Mouse (Mus musculus): Measurements from ENCODE around the gene Acr. TPM values are rescaled to one million over a fixed set of nuclear protein-coding genes. Genes with fewer than 3 reads are reported as not detected.

Acr gene
- polyA plus RNA-seq, 1 experiment from 2014 or later: not detected

DNA sequence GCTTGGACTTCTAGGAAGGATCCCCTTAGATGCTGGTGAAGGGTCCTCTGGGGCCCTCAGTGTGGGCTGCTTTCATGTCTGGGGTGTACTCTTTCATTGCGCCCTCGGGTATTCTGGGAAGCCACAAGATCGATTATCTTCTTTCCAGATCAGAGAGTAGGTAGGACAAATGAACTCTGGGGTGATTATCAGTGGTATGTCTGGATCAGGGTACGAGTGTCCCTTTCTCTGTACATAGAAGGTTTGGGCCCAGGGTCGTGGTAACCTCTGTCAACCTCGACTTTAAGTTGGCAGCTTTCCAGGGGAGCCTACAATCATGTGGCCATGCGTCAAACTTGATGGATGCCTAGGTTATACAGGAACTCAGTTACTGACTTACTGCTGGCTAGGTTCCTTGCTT lies 42.2 kb upstream of the Acr start:
- DNase-seq (ENCODE audit: low spot score) (no peak), ATAC-seq (replicated peaks; ENCODE audit: insufficient number of reproducible peaks, low FRiP score, low TSS enrichment, low read depth) (no peak)
- Histone ChIP-seq H3K4me1 (ENCODE audit: control insufficient read depth, insufficient read depth, low read length) (no peaks in the 10 kb centered on the region), H3K9ac (replicated peaks; ENCODE audit: low read length) (no peak overlapping the region), H3K27ac (replicated peaks; ENCODE audit: low read depth, low read length) (no peak overlapping the region), H3K9me3 (replicated peaks; ENCODE audit: control insufficient read depth, low read length) (no peaks in the 10 kb centered on the region), H3K4me3 (ENCODE audit: low read depth, low read length) (no peak overlapping the region), H3K36me3 (replicated peaks; ENCODE audit: control insufficient read depth, insufficient read depth, low read depth, low read length) (no peaks in the 10 kb centered on the region), H3K27me3 (ENCODE audit: control insufficient read depth, insufficient read depth, low read length) (peaks cover 2% of the 10 kb centered on the region; the same call in 1 of the 2 replicates), H3K4me2 (ENCODE audit: low read depth, low read length) (no peak overlapping the region)
- 77% methylated on average over 7 of the region's 7 CpGs for WGBS

DNA sequence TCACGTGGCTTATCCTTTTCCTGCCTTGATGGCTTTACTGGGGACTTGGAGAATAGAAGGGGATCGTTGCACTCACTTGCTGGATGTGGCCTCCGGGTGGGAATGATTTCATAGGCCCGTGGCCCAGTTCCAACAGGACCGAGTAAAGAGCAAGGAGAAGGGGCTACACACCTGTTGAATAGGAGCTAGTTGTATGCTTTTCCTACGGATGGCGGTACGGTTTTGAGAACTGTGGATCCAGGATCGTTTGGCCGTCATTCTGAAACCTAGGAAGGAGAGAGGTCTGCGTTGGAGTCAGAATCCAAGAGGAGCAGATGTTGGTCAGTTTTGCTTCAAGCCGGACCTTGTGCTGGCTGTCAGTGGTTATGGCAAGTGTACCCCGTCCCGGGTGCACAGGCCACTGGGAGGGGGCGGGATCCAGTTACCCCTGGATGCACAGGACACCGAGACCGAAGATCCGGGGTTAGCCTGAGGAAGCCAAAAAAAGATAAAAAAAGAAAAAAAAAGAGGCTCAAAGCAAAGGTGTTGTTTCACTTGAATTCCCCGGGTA lies 41.3 kb upstream of the Acr start:
- Histone ChIP-seq H3K36me3 (replicated peaks; ENCODE audit: control insufficient read depth, insufficient read depth, low read depth, low read length) (no peaks in the 10 kb centered on the region), H3K27me3 (ENCODE audit: control insufficient read depth, insufficient read depth, low read length) (peaks cover 2% of the 10 kb centered on the region; the same call in 1 of the 2 replicates), H3K4me1 (ENCODE audit: control insufficient read depth, insufficient read depth, low read length) (no peaks in the 10 kb centered on the region), H3K9ac (replicated peaks; ENCODE audit: low read length) (no peak overlapping the region), H3K9me3 (replicated peaks; ENCODE audit: control insufficient read depth, low read length) (no peaks in the 10 kb centered on the region), H3K27ac (replicated peaks; ENCODE audit: low read depth, low read length) (no peak overlapping the region), H3K4me3 (ENCODE audit: low read depth, low read length) (no peak overlapping the region), H3K4me2 (ENCODE audit: low read depth, low read length) (no peak overlapping the region)
- ATAC-seq (replicated peaks; ENCODE audit: insufficient number of reproducible peaks, low FRiP score, low TSS enrichment, low read depth): no peak
- no peak for DNase-seq (ENCODE audit: low spot score)
- 91% methylated on average over 19 of the region's 19 CpGs for WGBS

DNA sequence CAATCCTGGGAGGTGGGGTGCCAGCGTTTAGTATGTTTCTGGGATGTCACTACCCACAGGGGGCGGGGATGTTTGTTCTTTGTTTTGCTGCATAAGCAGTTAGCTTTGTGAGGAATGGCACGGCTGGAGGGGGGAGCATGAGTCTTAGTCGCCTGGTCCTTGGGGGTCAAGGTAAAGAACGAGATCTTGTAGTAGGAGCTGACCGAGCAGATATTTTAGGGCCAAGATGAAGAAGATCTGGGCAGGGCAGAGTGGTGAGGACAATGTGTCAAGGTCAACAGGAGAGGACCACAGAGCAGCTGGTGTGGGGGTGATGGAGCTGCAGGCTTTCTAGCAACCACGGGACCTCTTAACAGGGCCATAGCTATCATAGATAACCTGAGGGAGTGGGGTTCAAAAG lies 40.7 kb upstream of the Acr start:
- H3K27ac ChIP-seq (replicated peaks; ENCODE audit: low read depth, low read length): no peak overlapping the region
- no peaks in the 10 kb centered on the region for H3K9me3 ChIP-seq (replicated peaks; ENCODE audit: control insufficient read depth, low read length)
- H3K27me3 ChIP-seq (ENCODE audit: control insufficient read depth, insufficient read depth, low read length): no peaks in the 10 kb centered on the region; the same call in 1 of the 2 replicates
- no peaks in the 10 kb centered on the region for H3K4me1 ChIP-seq (ENCODE audit: control insufficient read depth, insufficient read depth, low read length)
- WGBS: 75% methylated on average over 7 of the region's 7 CpGs
- no peaks in the 10 kb centered on the region for H3K36me3 ChIP-seq (replicated peaks; ENCODE audit: control insufficient read depth, insufficient read depth, low read depth, low read length)
- no peak for DNase-seq (ENCODE audit: low spot score)
- no peak for ATAC-seq (replicated peaks; ENCODE audit: insufficient number of reproducible peaks, low FRiP score, low TSS enrichment, low read depth)
- H3K4me2 ChIP-seq (ENCODE audit: low read depth, low read length): no peak overlapping the region
- no peak overlapping the region for H3K4me3 ChIP-seq (ENCODE audit: low read depth, low read length)
- H3K9ac ChIP-seq (replicated peaks; ENCODE audit: low read length): no peak overlapping the region

DNA sequence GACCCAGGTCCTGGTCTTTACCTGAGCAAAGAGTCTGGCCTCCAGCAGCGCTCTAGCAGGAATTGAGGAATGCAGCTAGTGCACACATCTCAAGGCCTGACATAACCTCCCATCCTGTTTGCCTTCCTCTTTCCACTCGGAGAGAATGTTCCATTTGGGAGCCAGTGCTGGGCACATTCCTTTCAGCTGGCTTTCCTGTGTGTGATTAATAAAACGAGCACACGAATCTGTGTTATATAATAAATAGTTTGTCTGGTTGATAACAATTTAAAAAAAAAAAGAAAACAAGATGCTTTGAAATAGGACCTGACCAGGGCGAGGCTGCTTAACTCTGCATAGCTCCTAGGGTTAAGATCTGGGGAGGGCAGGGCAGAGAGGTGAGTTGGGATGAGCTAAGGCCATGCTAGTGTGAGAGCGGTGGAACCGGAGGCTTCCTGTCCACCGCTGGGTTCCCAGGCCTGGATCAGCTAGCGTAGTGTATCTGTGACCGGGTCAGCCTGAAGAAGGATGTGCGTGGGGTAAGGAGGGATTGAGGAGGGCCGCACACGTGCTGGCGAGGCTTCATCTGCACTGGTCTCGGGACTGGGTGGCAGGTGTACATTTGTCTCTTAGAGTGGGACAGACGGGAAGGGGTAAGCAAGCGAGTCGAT lies 39.8 kb upstream of the Acr start:
- H3K9me3 ChIP-seq (replicated peaks; ENCODE audit: control insufficient read depth, low read length): no peaks in the 10 kb centered on the region
- H3K9ac ChIP-seq (replicated peaks; ENCODE audit: low read length): no peak overlapping the region
- H3K27ac ChIP-seq (replicated peaks; ENCODE audit: low read depth, low read length): no peak overlapping the region
- DNase-seq (ENCODE audit: low spot score): no peak
- H3K4me2 ChIP-seq (ENCODE audit: low read depth, low read length): no peak overlapping the region
- 84% methylated on average over 18 of the region's 18 CpGs for WGBS
- no peak for ATAC-seq (replicated peaks; ENCODE audit: insufficient number of reproducible peaks, low FRiP score, low TSS enrichment, low read depth)
- H3K27me3 ChIP-seq (ENCODE audit: control insufficient read depth, insufficient read depth, low read length): no peaks in the 10 kb centered on the region; the same call in 1 of the 2 replicates
- H3K4me1 ChIP-seq (ENCODE audit: control insufficient read depth, insufficient read depth, low read length): no peaks in the 10 kb centered on the region; the same call in 1 of the 2 replicates
- H3K36me3 ChIP-seq (replicated peaks; ENCODE audit: control insufficient read depth, insufficient read depth, low read depth, low read length): no peaks in the 10 kb centered on the region
- H3K4me3 ChIP-seq (ENCODE audit: low read depth, low read length): no peak overlapping the region

DNA sequence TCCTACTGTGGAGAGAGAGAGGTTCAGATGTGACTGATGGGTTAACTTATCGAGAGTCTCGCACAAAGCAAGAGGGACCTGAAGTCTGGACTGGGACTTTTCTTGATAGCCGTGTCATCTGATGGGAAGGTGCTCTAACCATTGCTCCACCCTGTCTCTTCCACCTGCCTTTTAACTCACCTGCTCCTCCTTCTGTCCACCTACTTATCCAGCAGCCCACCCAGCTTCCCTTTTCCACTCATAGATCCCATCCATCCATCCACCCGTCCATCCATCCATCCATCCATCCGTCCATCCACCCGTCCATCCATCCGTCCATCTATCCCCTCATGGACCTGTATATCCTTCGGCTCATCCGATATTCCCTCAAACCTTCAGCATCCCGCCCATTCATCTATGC lies 39.2 kb upstream of the Acr start:
- ATAC-seq (replicated peaks; ENCODE audit: insufficient number of reproducible peaks, low FRiP score, low TSS enrichment, low read depth) (no peak), DNase-seq (ENCODE audit: low spot score) (no peak)
- Histone ChIP-seq H3K9ac (replicated peaks; ENCODE audit: low read length) (no peak overlapping the region), H3K27me3 (ENCODE audit: control insufficient read depth, insufficient read depth, low read length) (no peaks in the 10 kb centered on the region; the same call in 1 of the 2 replicates), H3K36me3 (replicated peaks; ENCODE audit: control insufficient read depth, insufficient read depth, low read depth, low read length) (no peaks in the 10 kb centered on the region), H3K27ac (replicated peaks; ENCODE audit: low read depth, low read length) (no peak overlapping the region), H3K4me3 (ENCODE audit: low read depth, low read length) (no peak overlapping the region), H3K4me1 (ENCODE audit: control insufficient read depth, insufficient read depth, low read length) (no peaks in the 10 kb centered on the region; the same call in 1 of the 2 replicates), H3K4me2 (ENCODE audit: low read depth, low read length) (no peak overlapping the region), H3K9me3 (replicated peaks; ENCODE audit: control insufficient read depth, low read length) (no peaks in the 10 kb centered on the region)
- 93% methylated on average over 10 of the region's 10 CpGs for WGBS

DNA sequence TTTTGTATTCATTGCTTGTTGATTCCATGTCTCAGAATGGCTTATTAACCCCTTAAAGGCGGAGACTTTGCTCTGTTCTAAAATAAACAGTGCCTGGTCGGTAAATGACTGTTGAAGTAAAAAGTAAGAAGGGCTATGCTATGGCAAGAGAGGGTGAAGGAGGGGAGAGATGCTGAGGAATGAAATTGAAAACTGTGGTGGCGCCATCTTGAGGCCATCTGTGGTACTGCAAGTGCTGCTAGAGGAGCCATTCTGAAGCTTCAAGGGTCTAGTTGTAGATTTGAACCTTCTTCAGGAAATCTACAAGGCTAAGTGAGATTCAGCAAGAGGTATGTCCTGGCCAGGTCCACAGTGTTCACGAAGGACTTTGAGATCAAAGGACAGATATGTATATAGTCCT lies 37.8 kb upstream of the Acr start:
- Histone ChIP-seq H3K27me3 (ENCODE audit: control insufficient read depth, insufficient read depth, low read length) (no peaks in the 10 kb centered on the region), H3K36me3 (replicated peaks; ENCODE audit: control insufficient read depth, insufficient read depth, low read depth, low read length) (no peaks in the 10 kb centered on the region), H3K27ac (replicated peaks; ENCODE audit: low read depth, low read length) (no peak overlapping the region), H3K9ac (replicated peaks; ENCODE audit: low read length) (no peak overlapping the region), H3K9me3 (replicated peaks; ENCODE audit: control insufficient read depth, low read length) (no peaks in the 10 kb centered on the region), H3K4me3 (ENCODE audit: low read depth, low read length) (no peak overlapping the region), H3K4me1 (ENCODE audit: control insufficient read depth, insufficient read depth, low read length) (no peaks in the 10 kb centered on the region; the same call in 1 of the 2 replicates), H3K4me2 (ENCODE audit: low read depth, low read length) (no peak overlapping the region)
- ATAC-seq (replicated peaks; ENCODE audit: insufficient number of reproducible peaks, low FRiP score, low TSS enrichment, low read depth) (no peak), DNase-seq (ENCODE audit: low spot score) (peak; percentile 77)
- WGBS: 5% methylated on average over 4 of the region's 4 CpGs

DNA sequence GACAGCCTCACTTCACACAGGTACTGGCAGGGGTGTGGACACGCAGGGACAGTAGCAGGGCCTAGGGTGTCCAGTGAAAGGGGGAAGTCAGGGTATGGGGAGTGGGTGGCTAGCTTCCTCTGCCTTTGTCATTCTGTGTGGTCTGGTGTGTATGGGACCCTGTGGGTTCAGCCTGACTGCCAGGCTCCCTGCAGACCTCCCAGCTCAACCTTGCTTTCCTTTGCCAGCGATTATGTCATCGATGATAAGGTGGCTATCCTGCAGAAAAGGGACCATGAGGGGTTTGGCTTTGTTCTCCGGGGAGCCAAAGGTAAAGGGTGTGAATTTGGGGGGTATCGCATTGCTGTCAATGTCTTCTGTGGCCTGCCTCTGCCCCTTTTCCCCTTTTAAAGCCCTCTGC lies 36.7 kb upstream of the Acr start:
- Histone ChIP-seq H3K4me3 (ENCODE audit: low read depth, low read length) (no peak overlapping the region), H3K27ac (replicated peaks; ENCODE audit: low read depth, low read length) (no peak overlapping the region), H3K9ac (replicated peaks; ENCODE audit: low read length) (no peak overlapping the region), H3K36me3 (replicated peaks; ENCODE audit: control insufficient read depth, insufficient read depth, low read depth, low read length) (no peaks in the 10 kb centered on the region), H3K4me1 (ENCODE audit: control insufficient read depth, insufficient read depth, low read length) (no peaks in the 10 kb centered on the region; the same call in 1 of the 2 replicates), H3K27me3 (ENCODE audit: control insufficient read depth, insufficient read depth, low read length) (no peaks in the 10 kb centered on the region), H3K9me3 (replicated peaks; ENCODE audit: control insufficient read depth, low read length) (no peaks in the 10 kb centered on the region), H3K4me2 (ENCODE audit: low read depth, low read length) (no peak overlapping the region)
- DNase-seq (ENCODE audit: low spot score) (no peak), ATAC-seq (replicated peaks; ENCODE audit: insufficient number of reproducible peaks, low FRiP score, low TSS enrichment, low read depth) (no peak)
- 86% methylated on average over 5 of the region's 5 CpGs for WGBS

Data from embryonic facial prominence, embryonic 11.5 days (tissue).